Mouse (Mus musculus) megakaryocyte, embryonic 14.5 days (primary cell): ENCODE data around the gene Cyp26b1.

ENCODE experiments used
- FLI1 ChIP-seq: IDR thresholded peaks from 2 replicates; pipeline ENCODE4 v1.6.1; 2012; ENCODE audit warnings: low read length, inconsistent platforms, mixed read lengths
- GATA1 ChIP-seq: IDR thresholded peaks from 3 replicates; pipeline ENCODE4 v1.6.1; 2012; ENCODE audit warnings: mixed read lengths, low read length, inconsistent platforms, borderline replicate concordance

- no peak for TF ChIP-seq FLI1
- TF ChIP-seq GATA1: no peak
Observed at GRCm38 (mm10) chr6:84573905-84574660, 19.6 kb downstream of the Cyp26b1 start.
